Mouse (Mus musculus): ENCODE results near the gene Asic2. TPM values are rescaled to one million over a fixed set of nuclear protein-coding genes. Genes with fewer than 3 reads are reported as not detected.

The Asic2 gene
- polyA plus RNA-seq, 1 experiment = 0.75 TPM

GRCm38 (mm10) chr11:81419112-81419511 lies 549.1 kb downstream of the Asic2 start:
- no peaks in the 10 kb centered on the region for H3K36me3 ChIP-seq (ENCODE audit: control insufficient read depth, insufficient read depth, low read length)
- H3K4me3 ChIP-seq (ENCODE audit: insufficient read depth, low read depth, low read length) = no peak overlapping the region
- 70% methylated on average over 3 of the region's 3 CpGs for WGBS
- TF ChIP-seq POLR2A (IDR thresholded peaks at IDR 0.05; ENCODE audit: low read depth, low read length) (no peak), CTCF (conservative IDR thresholded peaks at IDR 0.05; ENCODE audit: insufficient read depth, insufficient read length, low read depth, low read length) (no peak)
- H3K27me3 ChIP-seq (replicated peaks; ENCODE audit: control insufficient read depth, insufficient read depth, low read length) = no peaks in the 10 kb centered on the region
- H3K4me1 ChIP-seq (ENCODE audit: control insufficient read depth, insufficient read depth, low read length) = no peaks in the 10 kb centered on the region
- no peak for DNase-seq
- no peak overlapping the region for H3K27ac ChIP-seq (ENCODE audit: insufficient read depth, low read depth, low read length)

GRCm38 (mm10) chr11:81418027-81418426 lies 550.2 kb downstream of the Asic2 start:
- no peak for TF ChIP-seq POLR2A (IDR thresholded peaks at IDR 0.05; ENCODE audit: low read depth, low read length)
- no peak for TF ChIP-seq CTCF (conservative IDR thresholded peaks at IDR 0.05; ENCODE audit: insufficient read depth, insufficient read length, low read depth, low read length)
- DNase-seq = no peak
- H3K36me3 ChIP-seq (ENCODE audit: control insufficient read depth, insufficient read depth, low read length) = no peaks in the 10 kb centered on the region
- no peaks in the 10 kb centered on the region for H3K4me1 ChIP-seq (ENCODE audit: control insufficient read depth, insufficient read depth, low read length)
- H3K4me3 ChIP-seq (ENCODE audit: insufficient read depth, low read depth, low read length) = no peak overlapping the region
- no peaks in the 10 kb centered on the region for H3K27me3 ChIP-seq (replicated peaks; ENCODE audit: control insufficient read depth, insufficient read depth, low read length)
- WGBS = 85% methylated on average over 4 of the region's 4 CpGs
- no peak overlapping the region for H3K27ac ChIP-seq (ENCODE audit: insufficient read depth, low read depth, low read length)

GRCm38 (mm10) chr11:81416319-81416718 lies 551.9 kb downstream of the Asic2 start:
- no peak overlapping the region for H3K4me3 ChIP-seq (ENCODE audit: insufficient read depth, low read depth, low read length)
- TF ChIP-seq CTCF (conservative IDR thresholded peaks at IDR 0.05; ENCODE audit: insufficient read depth, insufficient read length, low read depth, low read length) = no peak
- no peak for TF ChIP-seq POLR2A (IDR thresholded peaks at IDR 0.05; ENCODE audit: low read depth, low read length)
- no peak overlapping the region for H3K27ac ChIP-seq (ENCODE audit: insufficient read depth, low read depth, low read length)
- H3K27me3 ChIP-seq (replicated peaks; ENCODE audit: control insufficient read depth, insufficient read depth, low read length) = no peaks in the 10 kb centered on the region
- no peaks in the 10 kb centered on the region for H3K36me3 ChIP-seq (ENCODE audit: control insufficient read depth, insufficient read depth, low read length)
- no peaks in the 10 kb centered on the region for H3K4me1 ChIP-seq (ENCODE audit: control insufficient read depth, insufficient read depth, low read length)
- no peak for DNase-seq
- 81% methylated on average over 6 of the region's 6 CpGs for WGBS

- no peak for DNase-seq
- H3K36me3 ChIP-seq (ENCODE audit: control insufficient read depth, insufficient read depth, low read length) = no peaks in the 10 kb centered on the region
- WGBS = 62% methylated on average over 2 of the region's 2 CpGs
- H3K4me3 ChIP-seq (ENCODE audit: insufficient read depth, low read depth, low read length) = no peak overlapping the region
- no peaks in the 10 kb centered on the region for H3K27me3 ChIP-seq (replicated peaks; ENCODE audit: control insufficient read depth, insufficient read depth, low read length)
- no peak overlapping the region for H3K27ac ChIP-seq (ENCODE audit: insufficient read depth, low read depth, low read length)
- TF ChIP-seq POLR2A (IDR thresholded peaks at IDR 0.05; ENCODE audit: low read depth, low read length) = no peak
- TF ChIP-seq CTCF (conservative IDR thresholded peaks at IDR 0.05; ENCODE audit: insufficient read depth, insufficient read length, low read depth, low read length) = no peak
- no peaks in the 10 kb centered on the region for H3K4me1 ChIP-seq (ENCODE audit: control insufficient read depth, insufficient read depth, low read length)
Measured at GRCm38 (mm10) chr11:81414596-81414995, 553.7 kb downstream of the Asic2 start.

- WGBS = 59% methylated on average over 4 of the region's 4 CpGs
- TF ChIP-seq CTCF (conservative IDR thresholded peaks at IDR 0.05; ENCODE audit: insufficient read depth, insufficient read length, low read depth, low read length) = no peak
- Histone ChIP-seq H3K36me3 (ENCODE audit: control insufficient read depth, insufficient read depth, low read length) (no peaks in the 10 kb centered on the region), H3K4me1 (ENCODE audit: control insufficient read depth, insufficient read depth, low read length) (no peaks in the 10 kb centered on the region), H3K27ac (ENCODE audit: insufficient read depth, low read depth, low read length) (no peak overlapping the region), H3K4me3 (ENCODE audit: insufficient read depth, low read depth, low read length) (no peak overlapping the region), H3K27me3 (replicated peaks; ENCODE audit: control insufficient read depth, insufficient read depth, low read length) (no peaks in the 10 kb centered on the region)
- no peak for DNase-seq
Measured at GRCm38 (mm10) chr11:81411251-81411650, 557.0 kb downstream of the Asic2 start.

GRCm38 (mm10) chr11:81405951-81406350 lies 562.3 kb downstream of the Asic2 start:
- Histone ChIP-seq H3K4me3 (ENCODE audit: insufficient read depth, low read depth, low read length) (no peak overlapping the region), H3K27me3 (replicated peaks; ENCODE audit: control insufficient read depth, insufficient read depth, low read length) (no peaks in the 10 kb centered on the region), H3K4me1 (ENCODE audit: control insufficient read depth, insufficient read depth, low read length) (no peaks in the 10 kb centered on the region), H3K27ac (ENCODE audit: insufficient read depth, low read depth, low read length) (no peak overlapping the region), H3K36me3 (ENCODE audit: control insufficient read depth, insufficient read depth, low read length) (no peaks in the 10 kb centered on the region)
- 99% methylated on average over 2 of the region's 2 CpGs for WGBS
- no peak for DNase-seq
- TF ChIP-seq POLR2A (IDR thresholded peaks at IDR 0.05; ENCODE audit: low read depth, low read length) = no peak
- no peak for TF ChIP-seq CTCF (conservative IDR thresholded peaks at IDR 0.05; ENCODE audit: insufficient read depth, insufficient read length, low read depth, low read length)

GRCm38 (mm10) chr11:81402263-81402662 lies 566.0 kb downstream of the Asic2 start:
- H3K27me3 ChIP-seq (replicated peaks; ENCODE audit: control insufficient read depth, insufficient read depth, low read length) = no peaks in the 10 kb centered on the region
- H3K4me1 ChIP-seq (ENCODE audit: control insufficient read depth, insufficient read depth, low read length) = no peaks in the 10 kb centered on the region
- H3K27ac ChIP-seq (ENCODE audit: insufficient read depth, low read depth, low read length) = no peak overlapping the region
- no peak for DNase-seq
- no peaks in the 10 kb centered on the region for H3K36me3 ChIP-seq (ENCODE audit: control insufficient read depth, insufficient read depth, low read length)
- WGBS = 78% methylated on average over 8 of the region's 8 CpGs
- TF ChIP-seq CTCF (conservative IDR thresholded peaks at IDR 0.05; ENCODE audit: insufficient read depth, insufficient read length, low read depth, low read length) (no peak), POLR2A (IDR thresholded peaks at IDR 0.05; ENCODE audit: low read depth, low read length) (no peak)
- H3K4me3 ChIP-seq (ENCODE audit: insufficient read depth, low read depth, low read length) = no peak overlapping the region

- DNase-seq = no peak
- 35% methylated on average over 9 of the region's 9 CpGs for WGBS
- Histone ChIP-seq H3K4me3 (ENCODE audit: insufficient read depth, low read depth, low read length) (no peak overlapping the region), H3K36me3 (ENCODE audit: control insufficient read depth, insufficient read depth, low read length) (no peaks in the 10 kb centered on the region), H3K27ac (ENCODE audit: insufficient read depth, low read depth, low read length) (no peak overlapping the region), H3K27me3 (replicated peaks; ENCODE audit: control insufficient read depth, insufficient read depth, low read length) (no peaks in the 10 kb centered on the region; the same call in 1 of the 2 replicates), H3K4me1 (ENCODE audit: control insufficient read depth, insufficient read depth, low read length) (no peaks in the 10 kb centered on the region)
- TF ChIP-seq CTCF (conservative IDR thresholded peaks at IDR 0.05; ENCODE audit: insufficient read depth, insufficient read length, low read depth, low read length) (no peak), POLR2A (IDR thresholded peaks at IDR 0.05; ENCODE audit: low read depth, low read length) (no peak)
Measured at GRCm38 (mm10) chr11:81392855-81393254, 575.4 kb downstream of the Asic2 start.
